Mouse (Mus musculus) bone marrow macrophage, adult 2 months (primary cell): ENCODE data around the gene Camk1d.

Source experiments
- CTCF ChIP-seq: IDR thresholded peaks from 2 replicates; pipeline ENCODE4 v1.5.1; 2012; ENCODE audit warnings: low read depth, mild to moderate bottlenecking, low read length, moderate library complexity
- POLR2A ChIP-seq: IDR thresholded peaks from 2 replicates; pipeline ENCODE4 v1.6.1; 2012; ENCODE audit warnings: mild to moderate bottlenecking, low read depth, low read length, borderline replicate concordance

- TF ChIP-seq CTCF (no peak), POLR2A (no peak)
Observed at GRCm38 (mm10) chr2:5672906-5673589, 41.3 kb downstream of the Camk1d start.
